Mouse (Mus musculus) CD8-positive naive resting alpha-beta T cell, adult 2 months (primary cell): ENCODE measurements at regions not wholly inside any gene's neighbourhood (a gene's known extent, or its start where the extent isn't known, plus 50 kb on each side); places are given as distances from the start of the nearest gene placed in this dataset.
A peak's percentile ranks its signal among the peaks of the same experiment; 100 is the strongest.
"Not testable (repeated sequence)": the region's sequence is repeated elsewhere in the genome, so short reads cannot be mapped to it uniquely, and the experiment has no call there.

Experiments
- DNase-seq, 2 experiments: peaks; one replicate each; pipeline ENCODE4 v3.0.0; 2022; ENCODE audit warnings: low read depth in 2 of 2, low spot score in 2 of 2

DNA sequence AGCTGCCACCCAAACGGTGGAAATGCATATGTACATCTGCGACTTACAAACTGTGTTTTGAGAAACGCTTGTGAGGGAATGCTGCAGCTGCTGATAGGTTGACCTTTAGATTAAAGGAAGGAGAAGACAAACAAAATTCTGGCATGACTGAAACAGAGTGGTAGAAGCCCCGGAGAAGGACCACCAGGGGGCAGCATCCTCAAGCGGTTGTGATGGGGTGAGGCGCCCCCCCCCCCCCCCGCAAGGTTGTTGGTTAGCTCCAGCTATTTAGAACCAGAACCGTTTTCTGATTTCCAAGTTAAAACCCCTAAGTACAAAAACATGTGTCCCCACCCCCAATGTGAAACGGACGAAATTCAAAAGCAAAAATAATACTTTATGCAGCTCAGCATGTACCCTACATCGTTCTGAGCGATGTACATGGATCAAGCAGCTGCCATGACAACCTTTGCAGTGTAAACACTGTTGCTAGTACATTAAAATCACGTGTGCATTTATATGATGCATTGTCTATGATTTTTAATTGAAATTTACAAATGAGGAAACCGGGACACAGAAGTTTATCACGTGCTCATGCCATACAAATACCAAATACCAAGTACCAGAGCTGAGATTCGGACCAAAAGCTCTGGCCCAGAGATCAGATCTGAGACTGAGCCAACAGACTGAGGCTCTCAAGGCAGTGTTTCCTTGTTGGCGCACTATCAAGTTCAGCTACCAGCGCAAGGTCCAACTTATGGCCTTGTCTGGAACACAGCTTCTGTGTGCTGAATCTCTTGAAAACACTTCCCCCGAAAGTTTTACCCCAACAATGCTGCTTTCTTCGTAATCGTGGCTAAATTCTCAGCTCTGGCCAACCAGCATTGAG lies 100.0 kb upstream of the Ifngr1 start:
- peak; percentile 77 to 83 for DNase-seq

- DNase-seq: peak in 1 of 2 experiments; percentile 20
Measured at GRCm38 (mm10) chr10:19494461-19495105, 97.2 kb upstream of the Ifngr1 start.

- peak; percentile 66 to 67 for DNase-seq
Measured at GRCm38 (mm10) chr10:19498112-19498511, 93.6 kb upstream of the Ifngr1 start.

DNA sequence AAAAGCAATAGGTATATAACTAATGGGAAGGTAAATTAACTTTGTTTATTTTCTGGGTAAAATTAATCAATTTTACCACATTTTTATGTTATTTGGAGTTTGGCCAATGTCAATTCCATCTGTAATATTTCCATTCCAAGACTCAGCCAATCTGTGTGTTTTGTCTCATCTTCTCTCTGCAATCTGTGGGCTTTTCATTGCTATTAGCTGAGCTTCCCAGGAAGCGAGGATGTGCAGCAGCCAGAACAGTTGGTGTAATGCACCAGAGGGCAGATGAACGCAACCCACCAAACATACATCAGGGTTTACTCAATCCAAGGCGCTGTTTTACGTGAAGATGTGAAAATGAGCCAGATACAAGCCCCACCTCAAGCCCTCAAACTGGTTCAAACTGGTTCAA lies 88.9 kb upstream of the Ifngr1 start:
- DNase-seq: no peak

- DNase-seq: peak; percentile 47 to 48
Measured at GRCm38 (mm10) chr10:19503846-19504765, 87.6 kb upstream of the Ifngr1 start.

DNA sequence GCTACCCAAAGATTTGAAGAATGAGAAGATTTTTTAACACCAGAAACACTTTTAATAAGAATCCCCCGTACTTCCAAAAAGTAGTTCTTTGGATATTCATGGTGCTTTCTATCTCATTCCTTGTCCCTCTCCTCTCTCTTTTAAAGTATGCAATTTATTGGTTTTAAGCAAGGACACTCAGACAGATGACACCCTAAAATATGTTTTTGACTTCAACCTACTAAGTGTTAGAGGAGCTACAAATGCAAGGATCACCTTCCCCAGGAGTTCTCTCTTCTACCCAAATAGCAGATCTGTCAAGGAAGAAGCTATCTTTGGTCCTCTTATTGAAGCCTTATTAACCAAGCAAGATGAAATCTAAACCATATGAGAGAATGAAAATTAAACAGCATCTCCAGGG lies 86.6 kb upstream of the Ifngr1 start:
- no peak for DNase-seq

DNA sequence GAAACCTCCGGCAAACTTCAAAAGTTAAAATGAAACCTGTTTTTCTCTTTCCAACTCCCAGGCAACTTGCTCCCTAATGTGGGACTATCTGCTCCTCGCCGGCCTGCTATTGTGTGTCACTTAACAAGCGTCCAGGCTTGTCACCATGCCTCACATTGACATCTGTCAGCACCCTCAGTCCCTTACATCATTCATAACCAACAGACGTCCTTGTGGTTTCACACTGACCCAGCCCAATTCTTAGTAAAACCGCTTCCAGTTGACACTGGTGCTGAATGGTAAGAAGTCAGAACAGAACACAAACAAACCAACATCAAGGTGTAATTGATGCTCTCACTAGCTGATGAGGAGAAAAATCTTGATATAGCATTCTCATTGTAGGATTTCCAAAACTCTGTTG lies 85.8 kb upstream of the Ifngr1 start:
- peak; percentile 87 to 88 for DNase-seq

DNA sequence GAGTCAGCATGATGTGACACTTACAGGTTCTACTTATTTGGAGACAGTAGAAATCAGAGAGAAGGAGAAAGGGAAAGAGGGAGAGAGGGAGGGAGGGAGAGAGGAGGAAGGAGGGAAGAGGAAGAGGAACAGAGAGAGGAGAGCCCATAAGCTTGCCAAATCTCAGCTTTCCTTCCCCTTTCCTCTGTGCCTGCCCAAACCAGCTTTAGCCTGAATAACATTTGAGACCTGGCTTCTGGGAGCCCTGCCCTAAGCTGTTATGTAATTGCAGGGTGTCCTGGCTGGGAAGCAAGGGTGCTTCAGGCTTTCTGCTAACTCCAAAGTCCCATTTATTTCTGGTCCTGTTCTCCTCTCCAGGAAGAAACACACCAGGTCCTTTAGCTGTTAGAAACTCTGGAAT lies 85.3 kb upstream of the Ifngr1 start:
- DNase-seq: peak in 1 of 2 experiments; percentile 21

GRCm38 (mm10) chr10:19508221-19508745 lies 83.5 kb upstream of the Ifngr1 start:
- DNase-seq: no peak

- DNase-seq: no peak
Measured at GRCm38 (mm10) chr10:19510047-19510446, 81.7 kb upstream of the Ifngr1 start.

DNA sequence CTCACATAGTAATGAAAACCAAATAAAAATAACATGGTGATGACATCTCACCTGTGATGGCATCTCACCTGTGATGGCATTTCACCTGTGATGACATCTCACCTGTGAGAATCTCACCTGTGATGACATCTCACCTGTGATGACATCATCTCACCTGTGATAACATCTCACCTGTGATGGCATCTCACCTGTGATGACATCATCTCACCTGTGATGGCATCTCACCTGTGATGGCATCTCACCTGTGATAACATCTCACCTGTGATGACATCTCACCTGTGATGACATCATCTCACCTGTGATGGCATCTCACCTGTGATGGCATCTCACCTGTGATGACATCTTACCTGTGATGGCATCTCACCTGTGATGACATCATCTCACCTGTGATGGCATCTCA lies 77.4 kb upstream of the Ifngr1 start:
- not testable (repeated sequence) for DNase-seq

DNA sequence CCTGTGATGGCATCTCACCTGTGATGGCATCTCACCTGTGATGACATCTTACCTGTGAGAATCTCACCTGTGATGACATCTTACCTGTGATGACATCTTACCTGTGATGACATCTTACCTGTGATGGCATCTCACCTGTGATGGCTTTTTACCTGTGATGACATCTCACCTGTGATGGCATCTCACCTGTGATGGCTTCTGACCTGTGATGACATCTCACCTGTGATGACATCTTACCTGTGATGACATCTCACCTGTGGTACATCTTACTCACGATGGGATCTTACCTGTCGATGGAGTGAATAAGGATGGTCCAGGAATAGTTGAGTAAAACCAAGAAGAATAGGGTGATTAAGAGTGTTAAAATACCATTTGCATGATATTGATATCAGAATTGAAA lies 76.9 kb upstream of the Ifngr1 start:
- DNase-seq: no peak

GRCm38 (mm10) chr10:19516011-19516410 lies 75.7 kb upstream of the Ifngr1 start:
- DNase-seq: no peak

DNA sequence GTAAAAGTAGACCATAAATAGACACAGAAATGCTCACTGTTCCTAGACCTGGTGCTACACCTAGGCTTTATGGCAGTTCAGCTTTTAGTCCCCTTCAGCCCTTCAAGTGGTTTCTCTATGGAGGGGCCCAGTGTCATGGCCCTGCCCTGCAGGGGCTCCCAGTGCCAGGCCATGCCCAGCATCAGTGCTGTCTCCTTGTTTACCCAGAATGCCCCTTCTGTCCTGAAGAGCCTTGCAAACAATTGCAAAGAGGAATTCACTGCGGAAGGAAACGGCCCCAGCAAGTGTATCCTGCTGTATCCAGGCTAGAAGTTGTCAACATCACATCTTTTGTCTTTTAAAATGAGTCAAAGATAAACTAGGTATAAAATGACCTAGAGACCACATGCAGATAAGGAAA lies 74.7 kb upstream of the Ifngr1 start:
- DNase-seq: no peak

GRCm38 (mm10) chr10:19518763-19519162 lies 73.0 kb upstream of the Ifngr1 start:
- DNase-seq: peak in 1 of 2 experiments; percentile 51

- DNase-seq: no peak
Measured at GRCm38 (mm10) chr10:19522198-19522597, 69.6 kb upstream of the Ifngr1 start.

DNA sequence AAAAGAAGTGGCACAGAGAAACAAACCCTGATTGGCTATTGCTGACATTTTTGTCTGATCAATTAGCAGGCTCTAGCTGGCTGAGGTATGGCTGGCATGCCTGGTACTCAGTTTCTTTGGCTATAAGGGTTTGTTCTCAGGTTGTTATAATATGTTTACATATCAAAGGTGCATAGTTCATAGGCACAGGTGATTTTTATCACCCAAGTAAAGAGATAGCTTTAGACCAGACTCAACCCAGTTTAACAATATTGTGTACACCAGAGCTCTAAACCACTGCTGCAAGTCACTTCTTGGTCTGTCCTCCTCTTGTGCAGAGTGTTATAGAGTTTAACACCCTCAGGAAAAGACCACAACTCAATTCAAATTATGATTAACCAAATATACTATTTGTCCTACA lies 65.8 kb upstream of the Ifngr1 start:
- no peak for DNase-seq

GRCm38 (mm10) chr10:19526353-19526752 lies 65.4 kb upstream of the Ifngr1 start:
- no peak for DNase-seq

GRCm38 (mm10) chr10:19529655-19530054 lies 62.1 kb upstream of the Ifngr1 start:
- DNase-seq: no peak

DNA sequence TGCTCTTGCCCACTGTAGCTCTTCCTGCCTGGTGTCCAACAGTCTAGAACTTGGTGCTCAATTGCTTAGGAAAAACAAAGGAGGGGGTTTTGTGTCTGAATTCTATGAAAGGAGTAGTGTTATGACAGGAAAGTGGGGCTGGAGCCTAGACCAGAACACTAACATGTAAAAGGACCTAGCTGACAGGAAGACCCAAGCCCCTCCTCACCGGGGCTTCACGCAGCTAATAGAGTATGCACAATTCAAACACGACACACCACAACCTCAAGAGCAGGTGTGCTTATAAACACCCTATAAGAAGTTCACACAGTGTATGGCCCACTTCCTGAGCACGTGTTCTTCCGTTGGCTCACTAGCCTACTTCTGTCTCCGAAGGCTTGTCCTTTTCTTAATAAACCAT lies 61.7 kb upstream of the Ifngr1 start:
- DNase-seq: no peak

DNA sequence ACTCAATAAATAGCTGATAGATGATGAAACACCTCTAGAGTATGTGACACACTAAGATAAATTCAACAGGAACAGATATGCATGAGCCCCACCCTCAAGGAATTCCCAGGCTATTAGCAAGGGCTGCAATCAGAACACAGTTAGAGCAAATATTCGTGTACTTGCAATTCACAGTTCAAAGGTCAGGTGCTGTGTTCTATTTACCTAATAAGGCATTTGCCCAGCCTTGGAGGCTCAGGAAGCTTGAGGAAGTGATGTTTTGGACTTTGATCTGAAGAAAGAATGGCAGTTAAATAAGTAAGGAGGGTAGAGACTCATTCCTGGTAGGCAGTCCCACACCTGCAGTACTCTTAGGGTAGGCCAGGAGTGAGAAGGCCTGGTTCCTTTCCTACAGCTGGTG lies 60.3 kb upstream of the Ifngr1 start:
- no peak for DNase-seq
